9 mouse cellular contexts compared by ENCODE assay signal in the genomic region with DNA sequence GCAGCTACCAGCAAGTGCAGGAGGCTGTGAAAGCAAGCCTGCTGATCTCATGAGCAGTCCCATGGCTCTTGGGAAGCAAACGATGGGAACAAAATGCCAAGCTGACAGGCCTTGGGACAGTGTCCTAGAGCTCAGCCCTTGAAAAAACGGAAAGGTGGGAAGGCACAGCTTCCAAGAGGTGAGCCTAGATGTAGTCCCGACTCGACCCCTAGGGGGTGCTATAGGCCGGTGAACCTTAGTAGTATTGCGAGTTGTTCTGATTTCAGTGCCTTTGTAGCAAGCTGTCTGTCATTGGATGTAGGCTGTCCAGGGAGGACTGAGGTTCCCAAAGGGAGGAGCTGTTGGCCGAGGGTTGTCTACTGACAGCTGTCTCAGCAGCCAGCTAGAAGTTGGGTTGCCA. TPM values are rescaled to one million over a fixed set of nuclear protein-coding genes. Genes with fewer than 3 reads are reported as not detected.
DNase-seq lines count a peak whose midpoint lies in the region; ATAC-seq and TF ChIP-seq lines count a peak whose summit lies in the region.
"Had no signal": no experiment of that assay in that cellular context is flagged by ENCODE, and none has a peak within 500 bp of the region (broad histone marks: within the 10 kb centered on the region; RNA-seq: fewer than 3 reads in every experiment).

No protein-coding gene starts in this region.

- no peak for TF ChIP-seq EP300 in ES-Bruce4 (IDR thresholded peaks at IDR 0.05; ENCODE audit: insufficient read depth, low read depth, low read length)

- TF ChIP-seq CTCF in ES-Bruce4 (IDR thresholded peaks at IDR 0.05; ENCODE audit: low read depth, low read length) = peak; percentile 71
- peak; percentile 97 for TF ChIP-seq CTCF in layer of hippocampus, adult 2 months (conservative IDR thresholded peaks at IDR 0.05)

- H3K9ac ChIP-seq in ES-Bruce4 (ENCODE audit: low read depth, poor library complexity, severe bottlenecking) = no peak overlapping the region
- H3K9ac ChIP-seq: limb, embryonic 15.5 days had no signal

- ATAC-seq in common myeloid progenitor, adult 5-6 weeks (replicated peaks; ENCODE audit: low read depth, poor library complexity, severe bottlenecking) = peak; percentile 74
- no peak for ATAC-seq in erythroid progenitor cell, adult 5-6 weeks (replicated peaks; ENCODE audit: low FRiP score, poor library complexity, severe bottlenecking)

- H3K36me3 ChIP-seq in ES-Bruce4 (ENCODE audit: control insufficient read depth, insufficient read depth, low read length, poor library complexity, severe bottlenecking) = no peaks in the 10 kb centered on the region
- H3K36me3 ChIP-seq: limb, embryonic 15.5 days had no signal

- H3K27ac ChIP-seq in ES-Bruce4 (ENCODE audit: insufficient read depth, low read length) = no peak overlapping the region
- H3K27ac ChIP-seq in layer of hippocampus, adult 2 months = no peak overlapping the region
- H3K27ac ChIP-seq: limb, embryonic 15.5 days had no signal

- DNase-seq in adipocyte (ENCODE audit: low spot score) = peak; percentile 46
- peak; percentile 34 to 67 for DNase-seq in gastrocnemius, postnatal 4 days (ENCODE audit: low spot score in 2 of 2)
- DNase-seq in layer of hippocampus, adult 2 months (ENCODE audit: low spot score in 2 of 2) = peak; percentile 72 to 90
- DNase-seq in lung, postnatal 14 days = peak; percentile 82
- peak; percentile 7 for DNase-seq in skeletal muscle tissue, adult 2 months (ENCODE audit: low read depth, low spot score)

- H3K9me3 ChIP-seq in ES-Bruce4 (replicated peaks; ENCODE audit: control insufficient read depth, insufficient read depth, low read length, poor library complexity, severe bottlenecking) = no peaks in the 10 kb centered on the region
- H3K9me3 ChIP-seq: limb, embryonic 15.5 days had no signal

- no peak overlapping the region for H3K4me3 ChIP-seq in ES-Bruce4 (ENCODE audit: low read depth, low read length)
- no peak overlapping the region for H3K4me3 ChIP-seq in layer of hippocampus, adult 2 months
- H3K4me3 ChIP-seq: limb, embryonic 15.5 days had no signal

- no peaks in the 10 kb centered on the region for H3K4me1 ChIP-seq in ES-Bruce4 (ENCODE audit: control insufficient read depth, insufficient read depth, low read length)
- H3K4me1 ChIP-seq: limb, embryonic 15.5 days had no signal

- no peak for TF ChIP-seq POLR2A in ES-Bruce4 (IDR thresholded peaks at IDR 0.05; ENCODE audit: insufficient read depth, low read length)

- H3K27me3 ChIP-seq in ES-Bruce4 (ENCODE audit: control insufficient read depth, insufficient read depth, low read length, poor library complexity, severe bottlenecking) = no peaks in the 10 kb centered on the region
- H3K27me3 ChIP-seq: limb, embryonic 15.5 days had no signal

RNA-seq across cellular contexts. Expression of a gene that starts 49.7 kb away (rescaled TPM):
- 0.37 TPM in 2 replicates for polyA plus RNA-seq in ES-Bruce4 (2011; ENCODE audit: insufficient read depth, insufficient read length, low read depth, missing spikeins)
- total RNA-seq in common myeloid progenitor, adult 5-6 weeks (2017) = not detected in 2 replicates
- total RNA-seq in gastrocnemius, postnatal 4 days (2021) = under 1 TPM; 0.22 to 0.26 TPM
- 10 to 100 TPM; 15.9 to 16.1 TPM for total RNA-seq in layer of hippocampus, adult 2 months (2021)
- total RNA-seq in erythroid progenitor cell, adult 5-6 weeks (2015; ENCODE audit: low replicate concordance) = not detected in 2 replicates
- not detected in 2 replicates for total RNA-seq in erythroid progenitor cell, adult 5-6 weeks (2017; ENCODE audit: low replicate concordance)

Comparison
In these comparisons a context has a peak if more than half of its experiments do, and no peak if none do; other contexts are left out.
1. DNase-seq: peak in every context shown above with its lines; median percentile 82 in lung, postnatal 14 days; 81 in layer of hippocampus, adult 2 months; 50 in gastrocnemius, postnatal 4 days; 46 in adipocyte; 7 in skeletal muscle tissue, adult 2 months.
2. RNA of a gene that starts 49.7 kb away (total RNA-seq): 15.9 to 16.1 TPM in layer of hippocampus, adult 2 months; 0.22 to 0.26 TPM in gastrocnemius, postnatal 4 days, not detected in common myeloid progenitor, adult 5-6 weeks and not detected in erythroid progenitor cell, adult 5-6 weeks; every median in the first group is over 10 times any median in the second.